Mouse (Mus musculus): ENCODE results near the gene Krtap1-3.
A peak's percentile ranks its signal among the peaks of the same experiment; 100 is the strongest.
"Not testable (repeated sequence)": the region's sequence is repeated elsewhere in the genome, so short reads cannot be mapped to it uniquely, and the experiment has no call there.

Gene Krtap1-3

DNA sequence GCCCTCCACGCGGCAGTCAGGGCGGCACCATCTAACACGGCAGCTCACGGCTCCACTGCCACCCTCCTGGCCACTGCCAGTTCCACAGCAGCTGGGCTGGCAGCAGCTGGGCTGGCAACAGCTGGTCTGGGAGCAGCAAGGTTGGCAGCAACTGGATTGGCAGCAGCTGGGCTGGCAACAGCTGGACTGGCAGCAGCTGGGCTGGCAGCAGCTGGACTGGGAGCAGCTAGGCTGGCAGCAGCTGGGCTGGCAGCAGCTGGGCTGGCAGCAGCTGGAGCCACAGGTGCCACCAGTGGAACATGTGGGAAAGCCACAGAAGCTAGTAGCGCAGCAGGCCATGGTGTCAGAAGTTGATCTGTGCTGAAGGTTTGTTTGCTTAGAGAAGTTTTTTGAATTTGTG is at the start of gene Krtap1-3:
Gene Krtap1-3, minus strand, starts transcription at position 359 of the 400 bp plus-strand sequence.
- DNase-seq, result no peak

- no peak for DNase-seq
These were observed 49.8 kb upstream of the Krtap1-3 start for GRCm38 (mm10) chr11:99640926-99641325.

- no peak for DNase-seq
These were observed 45.9 kb upstream of the Krtap1-3 start for GRCm38 (mm10) chr11:99637086-99637485.

DNA sequence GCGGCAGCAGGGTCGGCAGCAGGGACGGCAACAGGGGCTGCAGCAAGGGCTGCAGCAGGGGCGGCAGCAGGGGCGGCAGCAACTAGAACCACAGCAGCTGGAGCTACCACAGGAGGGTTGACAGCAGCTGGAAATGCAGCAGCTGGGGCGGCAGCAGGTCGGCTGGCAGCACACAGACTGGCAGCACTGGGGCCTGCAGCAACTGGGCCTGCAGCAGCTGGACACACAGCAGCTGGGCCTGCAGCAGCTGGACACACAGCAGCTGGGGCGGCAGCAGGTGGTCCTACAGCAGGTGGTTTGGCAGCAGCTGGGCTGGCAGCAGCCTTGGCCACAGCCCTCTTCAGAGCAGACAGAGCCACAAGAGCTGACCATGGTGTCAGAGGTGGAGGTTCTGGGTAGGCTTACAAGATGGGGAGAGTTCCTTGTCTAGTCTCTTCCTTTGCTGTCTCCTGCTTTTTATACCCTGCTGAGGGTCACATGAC is 43.6 kb upstream of the Krtap1-3 start, which contains the start of gene Krtap4-2:
Gene Krtap4-2, minus strand, starts transcription at position 432 of the 482 bp plus-strand sequence.
- no peak for DNase-seq

- no peak for DNase-seq
These were observed 42.2 kb upstream of the Krtap1-3 start for GRCm38 (mm10) chr11:99633293-99633692.

- no peak for DNase-seq
These were observed 39.8 kb upstream of the Krtap1-3 start for GRCm38 (mm10) chr11:99630890-99631289.

DNA sequence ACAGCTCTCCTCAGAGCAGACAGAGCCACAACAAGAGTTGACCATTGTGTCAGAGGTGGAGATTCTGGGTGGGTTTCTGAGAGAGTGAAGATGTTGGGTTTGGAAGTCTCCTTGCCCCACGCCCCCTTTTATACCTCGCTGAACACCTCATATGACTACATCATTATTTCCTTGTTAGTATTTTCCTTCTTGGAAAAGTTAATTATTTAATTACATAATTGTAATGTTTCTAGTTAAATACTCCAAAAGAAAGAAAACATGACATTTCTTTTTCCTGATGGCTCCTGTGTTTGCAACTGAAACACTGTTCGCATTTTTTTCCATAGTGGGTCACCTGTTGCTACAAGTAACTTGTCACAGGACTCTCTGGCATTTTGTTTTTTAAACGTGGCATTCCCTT is 37.0 kb upstream of the Krtap1-3 start, which contains the start of gene Krtap4-1:
Gene Krtap4-1, minus strand, starts transcription at position 101 of the 400 bp plus-strand sequence.
- no peak for DNase-seq

GRCm38 (mm10) chr11:99620335-99620734 is 29.2 kb upstream of the Krtap1-3 start, which contains the start of gene Gm11562:
TSS of gene Gm11562 (minus strand) at chr11:99620435.
- DNase-seq, result no peak

DNA sequence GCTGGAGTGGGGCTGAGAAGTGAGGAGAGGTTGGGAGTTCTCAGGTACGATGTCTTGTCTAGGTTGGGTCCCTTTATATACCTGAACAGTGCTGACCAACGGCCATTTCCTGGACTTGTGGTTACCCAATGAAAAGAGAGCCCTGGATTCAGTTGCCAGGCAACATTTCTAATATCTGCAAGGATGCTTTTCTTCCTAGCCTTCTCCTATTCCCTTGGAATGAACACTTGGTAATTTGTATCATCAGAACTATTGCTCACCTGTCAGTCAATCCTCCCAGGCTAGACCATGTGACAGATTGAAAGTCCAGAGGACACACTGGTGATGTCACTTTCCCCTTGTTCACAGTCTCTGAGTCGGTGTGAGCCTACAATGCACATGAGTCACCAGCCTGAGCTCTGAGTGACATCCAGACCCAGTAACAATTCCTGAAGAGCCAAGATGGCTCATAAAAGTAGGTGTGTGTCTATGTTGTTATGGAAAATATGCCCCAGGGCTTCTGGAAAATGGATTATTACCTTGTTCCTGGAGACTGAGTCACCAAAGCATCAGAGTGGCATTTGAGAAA is 23.7 kb upstream of the Krtap1-3 start, which contains the start of gene Krtap2-4:
Gene Krtap2-4, minus strand, starts transcription at position 51 of the 568 bp plus-strand sequence.
- DNase-seq, result no peak

GRCm38 (mm10) chr11:99610089-99610488 is 18.9 kb upstream of the Krtap1-3 start, which contains the start of gene Gm11937:
TSS of gene Gm11937 (minus strand) at chr11:99610189.
- DNase-seq, result not testable (repeated sequence)

DNA sequence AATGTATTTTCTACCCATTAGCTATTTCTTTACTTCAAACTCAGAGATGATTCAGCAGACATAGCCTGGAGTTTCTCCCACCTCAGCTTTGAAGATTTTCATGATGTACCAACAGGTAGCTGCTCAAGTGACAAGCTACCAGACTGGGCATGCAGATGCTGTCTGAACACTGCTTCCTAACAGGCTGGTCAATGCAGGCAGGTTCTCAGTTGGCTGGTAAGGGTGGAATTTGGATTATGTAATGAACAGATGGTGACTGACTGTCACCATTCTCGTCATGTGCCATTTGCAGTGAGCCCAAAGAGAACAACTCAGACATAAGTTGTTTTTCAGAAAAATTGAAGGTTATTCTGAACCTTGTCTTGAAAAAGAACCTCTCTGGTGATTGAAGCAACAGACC is 18.0 kb upstream of the Krtap1-3 start:
- DNase-seq, result peak; percentile 3 to 6

GRCm38 (mm10) chr11:99603208-99603607 is 12.1 kb upstream of the Krtap1-3 start, which contains the start of gene Gm11938:
TSS of gene Gm11938 (minus strand) at chr11:99603308.
- not testable (repeated sequence) for DNase-seq

DNA sequence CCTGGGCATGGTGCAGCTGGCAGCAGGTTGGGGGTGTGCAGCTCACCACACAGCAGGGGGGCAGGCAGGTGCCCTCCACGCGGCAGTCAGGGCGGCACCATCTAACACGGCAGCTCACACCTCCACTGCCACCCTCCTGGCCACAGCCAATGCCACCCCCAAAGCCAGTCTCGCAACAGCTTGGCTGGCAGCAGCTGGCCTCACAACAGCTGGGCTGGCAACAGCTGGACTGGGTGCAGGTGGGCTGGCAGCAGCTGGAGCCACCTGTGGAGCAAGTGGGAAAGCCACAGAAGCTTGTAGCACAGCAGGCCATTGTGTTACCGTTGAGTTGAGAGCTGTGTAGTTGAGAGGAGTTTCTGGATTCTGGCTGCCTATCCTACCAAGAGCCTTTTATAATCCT is 6.6 kb upstream of the Krtap1-3 start, which contains the start of gene Krtap9-3:
Gene Krtap9-3, minus strand, starts transcription at position 364 of the 400 bp plus-strand sequence.
- DNase-seq, result not testable (repeated sequence)

GRCm38 (mm10) chr11:99585096-99585495 is 6.0 kb downstream of the Krtap1-3 start:
- no peak for DNase-seq

- DNase-seq, result no peak
These were observed 7.9 kb downstream of the Krtap1-3 start, which contains the start of gene Krtap1-4 for GRCm38 (mm10) chr11:99583245-99583704. TSS of gene Krtap1-4 (minus strand) at chr11:99583654.

- no peak for DNase-seq
These were observed 9.6 kb downstream of the Krtap1-3 start for GRCm38 (mm10) chr11:99581564-99581963.

DNA sequence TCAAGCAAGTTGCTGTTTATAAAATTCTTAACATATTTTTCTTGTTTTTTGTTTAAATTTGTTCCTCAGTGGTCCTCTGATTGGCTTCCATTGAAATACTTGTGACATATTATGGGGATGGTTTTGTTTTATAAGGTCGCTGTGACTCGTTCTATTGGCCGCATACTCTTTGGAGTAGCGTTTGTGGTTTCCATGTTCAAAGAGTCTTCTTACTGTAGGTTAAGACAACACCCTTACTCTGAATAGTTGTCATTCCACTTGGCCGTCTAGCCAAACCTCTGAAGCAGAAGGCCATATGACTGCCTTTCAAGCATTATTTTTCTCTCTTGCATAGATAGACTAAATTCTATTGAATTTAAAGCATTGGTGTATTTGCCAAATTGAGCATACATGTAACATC is 10.1 kb downstream of the Krtap1-3 start:
- DNase-seq, result no peak

- DNase-seq, result no peak
These were observed 10.5 kb downstream of the Krtap1-3 start, which contains the start of gene Krtap1-5 for GRCm38 (mm10) chr11:99580636-99581035. TSS of gene Krtap1-5 (minus strand) at chr11:99581016.

DNA sequence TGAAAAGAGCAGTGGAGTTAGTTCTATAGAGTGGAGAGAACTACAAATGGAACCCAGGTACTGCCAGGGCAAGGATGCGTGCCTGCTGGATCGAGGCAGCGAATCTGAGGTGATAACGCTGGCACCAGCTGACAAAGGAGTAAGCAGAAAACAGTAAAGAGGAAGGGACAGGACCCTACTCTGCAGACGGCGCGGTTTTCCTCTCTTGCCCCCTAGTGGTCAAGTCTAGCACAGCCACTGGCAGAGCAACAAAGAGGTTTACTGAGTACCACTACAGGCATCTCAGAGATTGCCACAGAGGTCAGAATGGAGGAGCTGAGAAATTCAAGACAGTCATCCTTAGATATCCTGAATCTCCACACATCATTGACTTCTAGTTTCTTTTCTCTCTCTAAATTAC is 17.0 kb downstream of the Krtap1-3 start:
- DNase-seq, result peak; percentile 55 to 63

GRCm38 (mm10) chr11:99573164-99573563 is 18.0 kb downstream of the Krtap1-3 start:
- no peak for DNase-seq

GRCm38 (mm10) chr11:99566530-99566929 is 24.6 kb downstream of the Krtap1-3 start, which contains the start of gene Krtap3-1:
TSS of gene Krtap3-1 (minus strand) at chr11:99566630.
- DNase-seq, result no peak

DNA sequence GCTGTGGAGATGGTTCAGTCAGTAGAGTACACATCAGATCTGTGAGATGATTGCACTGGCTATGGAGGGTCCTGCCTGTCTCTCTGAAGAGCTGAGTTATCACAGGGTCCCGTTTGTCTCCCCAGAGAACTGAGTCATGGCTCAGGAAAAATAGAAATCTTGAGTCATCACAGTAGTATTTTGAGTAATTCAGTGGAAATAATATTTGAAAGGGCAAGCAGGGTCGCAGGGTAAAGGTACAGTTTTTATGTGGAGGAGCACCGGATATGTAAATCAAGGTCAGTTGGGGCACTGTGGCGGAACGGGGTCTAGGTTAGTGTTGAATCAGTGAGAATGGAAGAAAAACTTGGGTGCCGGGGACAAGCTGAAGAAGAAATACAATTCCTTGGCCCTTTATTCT is 28.6 kb downstream of the Krtap1-3 start:
- no peak for DNase-seq

DNA sequence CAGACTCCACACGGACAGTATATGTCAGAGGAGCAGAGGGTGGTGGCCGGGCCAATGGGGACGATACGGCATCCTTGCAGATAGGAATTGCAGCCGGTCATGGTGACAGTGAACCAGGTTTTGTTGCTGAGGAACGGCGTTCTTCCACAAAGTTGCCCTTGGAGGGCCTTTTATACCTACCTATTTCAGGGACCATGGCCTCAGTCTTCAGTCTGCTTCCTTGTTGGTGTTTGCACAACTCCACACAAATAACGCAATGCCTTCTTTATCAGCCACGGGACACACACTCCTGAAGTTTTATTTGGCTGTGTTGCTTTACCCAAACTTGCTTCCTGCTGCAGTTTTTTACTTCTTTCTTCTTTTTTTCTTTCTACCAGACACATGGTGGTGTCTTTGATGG is 31.8 kb downstream of the Krtap1-3 start, which contains the start of gene Gm11939:
Gene Gm11939, minus strand, starts transcription at position 101 of the 400 bp plus-strand sequence.
- DNase-seq, result no peak
